Mouse (Mus musculus) olfactory bulb, adult 2 months (tissue): ENCODE results near the gene Ube2c. TPM values are rescaled to one million over a fixed set of nuclear protein-coding genes. Genes with fewer than 3 reads are reported as not detected.
A peak's percentile ranks its signal among the peaks of the same experiment; 100 is the strongest.

Experiments
- H3K27ac ChIP-seq: fragments of 200-500 bp; 2 replicates; pipeline ENCODE4 v1.5.1; 2012; ENCODE audit warnings: low read depth, low read length; ENCODE audit not compliant: insufficient read depth
- H3K4me1 ChIP-seq: fragments of 200-500 bp; 2 replicates; pipeline ENCODE4 v1.6.1; 2012; ENCODE audit warnings: low read length; ENCODE audit not compliant: control insufficient read depth, insufficient read depth
- H3K4me3 ChIP-seq: fragments of 200-500 bp; 2 replicates; pipeline ENCODE4 v1.5.1; 2012; ENCODE audit warnings: mild to moderate bottlenecking, low read depth, low read length, moderate library complexity; ENCODE audit not compliant: insufficient read depth
- CTCF ChIP-seq: fragments of 200-500 bp; IDR thresholded peaks from 2 replicates; pipeline ENCODE4 v1.5.1; 2012; ENCODE audit warnings: low read depth, mild to moderate bottlenecking, low read length, moderate library complexity; ENCODE audit not compliant: insufficient read depth
- POLR2A ChIP-seq: fragments of 200-500 bp; IDR thresholded peaks from 2 replicates; pipeline ENCODE4 v1.6.1; 2012; ENCODE audit warnings: mild to moderate bottlenecking, low read depth, low read length, moderate library complexity; ENCODE audit not compliant: insufficient read depth
- WGBS: fragments of 180-500 bp; shearing (Covaris S2); methylation state at CpG from one replicate; pipeline ENCODE4 v1.1.7; 2018; 5-methylcytosine and 5-hydroxymethylcytosine counted together
- polyA plus RNA-seq: library from polyadenylated mRNA; stranded (reverse); fragments of >200 nt; gene quantifications from 2 replicates; pipeline ENCODE4 v1.2.4, GENCODE M21; 2012; ENCODE audit warnings: low replicate concordance; ENCODE audit not compliant: missing spikeins, insufficient read depth, insufficient read length

Ube2c gene
- polyA plus RNA-seq, 1 experiment = not detected

DNA sequence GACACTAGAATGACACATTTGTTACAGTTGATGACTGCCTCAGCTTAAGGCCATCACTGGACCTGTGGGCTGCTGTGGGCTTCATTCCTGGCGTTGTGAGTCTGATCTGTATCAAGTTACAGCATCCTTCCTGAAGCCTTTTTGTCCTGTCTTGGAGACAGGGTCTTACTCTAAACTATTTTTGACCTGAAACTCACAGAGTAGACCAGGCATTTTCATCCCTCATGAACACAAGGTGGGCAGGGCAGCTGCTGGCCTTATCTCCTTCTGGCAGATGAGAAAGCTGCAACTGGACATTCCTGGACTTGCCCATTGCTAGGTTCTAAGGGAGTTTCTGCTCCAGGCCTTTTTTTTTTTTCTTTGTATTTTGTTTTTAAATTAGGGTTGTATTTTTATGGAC, 11.0 kb upstream of the Ube2c start:
- TF ChIP-seq CTCF = no peak
- no peak for TF ChIP-seq POLR2A
- Histone ChIP-seq H3K4me3 (no peak overlapping the region), H3K4me1 (no peaks in the 10 kb centered on the region), H3K27ac (no peak overlapping the region)
- 82% methylated on average over 1 of the region's 1 CpGs for WGBS

DNA sequence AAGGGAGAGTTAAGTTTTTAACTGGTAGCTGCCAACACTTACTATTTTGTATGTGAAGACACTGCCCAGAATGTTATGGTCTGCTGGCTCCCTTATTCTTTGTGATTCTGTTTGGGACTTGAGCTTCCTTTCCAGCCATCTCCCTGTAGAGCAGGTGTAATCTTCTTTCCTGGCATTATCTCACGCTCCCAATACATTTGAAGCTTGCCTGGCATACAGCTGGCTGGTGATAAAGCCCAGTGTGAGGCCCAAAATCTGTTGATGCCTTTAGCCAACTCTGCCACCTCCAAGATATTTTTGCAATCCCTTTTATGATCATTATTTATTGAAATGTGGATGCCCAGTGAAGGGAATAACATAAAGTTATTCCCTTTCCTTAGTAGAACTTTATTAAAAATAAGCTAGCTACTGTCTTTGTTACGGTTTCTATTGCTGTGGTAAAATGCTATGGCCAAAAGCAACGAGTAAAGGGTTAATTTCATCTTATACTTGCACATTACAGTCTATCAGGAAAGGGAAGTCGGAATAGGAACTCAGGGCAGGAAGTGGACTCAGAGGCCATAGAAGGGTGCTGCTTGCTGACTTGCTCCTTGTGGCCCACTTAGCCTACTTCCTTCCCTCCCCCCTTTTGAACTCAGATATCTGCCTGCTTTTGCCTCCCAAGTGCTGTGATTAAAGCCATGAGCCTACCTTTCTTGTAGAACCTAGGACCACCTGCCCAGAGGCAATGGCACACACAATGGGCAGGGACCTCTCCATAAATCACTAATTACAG, 9.5 kb upstream of the Ube2c start:
- WGBS = 88% methylated on average over 4 of the region's 4 CpGs
- H3K4me1 ChIP-seq = no peaks in the 10 kb centered on the region
- TF ChIP-seq CTCF (no peak), POLR2A (no peak)
- no peak overlapping the region for H3K4me3 ChIP-seq
- H3K27ac ChIP-seq = no peak overlapping the region

GRCm38 (mm10) chr2:164761502-164761901, 8.2 kb upstream of the Ube2c start:
- no peaks in the 10 kb centered on the region for H3K4me1 ChIP-seq
- H3K27ac ChIP-seq = no peak overlapping the region
- no peak overlapping the region for H3K4me3 ChIP-seq
- 92% methylated on average over 2 of the region's 2 CpGs for WGBS
- TF ChIP-seq POLR2A (no peak), CTCF (no peak)

DNA sequence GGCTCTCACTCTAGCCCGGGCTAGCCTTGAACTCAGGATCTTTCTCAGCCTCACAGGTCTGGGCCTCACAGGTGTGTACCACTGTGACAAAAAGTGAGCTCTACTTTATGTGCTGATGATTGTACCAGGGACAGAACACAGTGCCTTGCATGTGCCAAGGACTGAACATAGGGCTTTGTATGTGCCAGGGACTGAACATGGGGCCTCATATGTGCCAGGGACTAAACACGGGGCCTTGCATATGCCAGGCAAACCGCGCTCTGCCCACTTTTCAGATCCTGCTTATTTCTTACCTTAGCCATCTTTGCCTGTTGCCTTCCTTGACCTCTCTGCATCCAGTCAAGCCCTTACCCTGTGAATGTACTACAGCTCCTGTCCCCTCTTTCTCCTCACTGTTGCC, 7.7 kb upstream of the Ube2c start:
- 98% methylated on average over 4 of the region's 4 CpGs for WGBS
- Histone ChIP-seq H3K4me3 (no peak overlapping the region), H3K27ac (no peak overlapping the region), H3K4me1 (no peaks in the 10 kb centered on the region)
- TF ChIP-seq CTCF (no peak), POLR2A (no peak)

- no peak overlapping the region for H3K27ac ChIP-seq
- H3K4me3 ChIP-seq = no peak overlapping the region
- no peaks in the 10 kb centered on the region for H3K4me1 ChIP-seq
- TF ChIP-seq POLR2A = no peak
- no peak for TF ChIP-seq CTCF
- WGBS = 87% methylated on average over 7 of the region's 7 CpGs
Measured at GRCm38 (mm10) chr2:164762593-164762992, 7.1 kb upstream of the Ube2c start.

DNA sequence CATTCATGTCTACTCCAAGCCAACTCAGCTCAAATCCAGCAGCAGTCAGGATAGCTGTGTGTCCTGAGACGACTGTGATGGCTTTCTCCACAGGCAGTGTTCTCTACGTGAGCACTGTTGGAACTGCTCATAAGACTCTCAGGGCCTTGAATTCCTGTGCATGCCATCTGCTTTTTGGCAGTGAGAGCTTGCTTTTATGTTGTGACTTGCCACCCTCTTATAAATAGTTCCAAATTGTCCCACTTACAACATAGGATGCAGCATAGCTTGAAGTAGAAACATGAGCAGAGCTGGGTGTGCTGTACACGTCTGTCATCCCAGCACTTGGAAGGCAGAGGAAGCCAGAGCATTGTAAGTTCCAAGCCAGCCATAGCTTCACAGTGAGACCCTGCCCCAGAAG, 3.9 kb upstream of the Ube2c start:
- 72% methylated on average over 3 of the region's 3 CpGs for WGBS
- TF ChIP-seq POLR2A (no peak), CTCF (no peak)
- H3K27ac ChIP-seq = no peak overlapping the region

DNA sequence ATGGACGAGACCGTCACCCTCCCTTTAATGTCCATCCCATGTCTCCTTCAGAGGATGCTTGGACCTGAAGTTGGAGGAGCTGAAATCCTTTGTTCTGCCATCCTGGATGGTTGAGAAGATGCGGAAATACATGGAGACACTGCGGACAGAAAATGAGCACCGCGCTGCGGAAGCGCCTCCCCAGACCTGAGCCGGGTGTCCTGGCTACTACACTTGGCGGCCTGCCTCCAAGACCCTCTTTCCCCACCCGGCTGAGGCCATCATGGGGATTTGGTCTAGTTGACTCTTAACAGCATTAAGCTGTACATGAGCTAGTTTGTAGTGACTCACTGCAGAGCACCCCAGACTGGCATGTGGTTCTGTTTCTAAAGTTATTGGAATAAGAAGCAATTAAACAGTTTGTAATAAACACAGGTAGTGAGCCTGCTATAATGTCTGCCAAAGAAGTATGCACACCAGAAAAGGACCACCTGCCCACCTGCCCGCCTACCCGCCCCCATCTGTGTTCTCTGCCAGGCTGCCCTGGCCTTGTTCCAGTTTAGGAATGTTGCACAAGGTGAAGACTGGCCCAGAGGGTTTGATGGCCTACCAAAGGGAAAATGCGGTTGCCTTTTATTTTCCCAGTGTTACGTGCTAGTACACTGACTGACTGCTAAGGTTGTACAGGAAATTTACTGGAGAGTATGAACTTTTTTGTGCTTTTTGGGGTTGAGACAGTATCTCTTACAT, 1.7 kb upstream of the Ube2c start:
- TF ChIP-seq POLR2A (no peak), CTCF (no peak)
- Histone ChIP-seq H3K27ac (no peak overlapping the region), H3K4me1 (peaks cover 3% of the 10 kb centered on the region; the same call in 1 of the 2 replicates), H3K4me3 (no peak overlapping the region)
- WGBS = 91% methylated on average over 15 of the region's 15 CpGs

More for the DNA sequence above, 3.9 kb upstream of the Ube2c start:
- no peak overlapping the region for H3K4me3 ChIP-seq
- H3K4me1 ChIP-seq = peaks cover 3% of the 10 kb centered on the region; the same call in 1 of the 2 replicates

GRCm38 (mm10) chr2:164770279-164770678, 581 bp downstream of the Ube2c start:
- no peak overlapping the region for H3K27ac ChIP-seq
- WGBS = 2% methylated on average over 15 of the region's 15 CpGs
- H3K4me1 ChIP-seq = peaks cover 3% of the 10 kb centered on the region; the same call in 1 of the 2 replicates
- peak overlapping the region; percentile 52; the same call in 1 of the 2 replicates for H3K4me3 ChIP-seq
- TF ChIP-seq POLR2A (no peak), CTCF (no peak)

GRCm38 (mm10) chr2:164771123-164771522, 1.4 kb downstream of the Ube2c start:
- WGBS = 66% methylated on average over 8 of the region's 8 CpGs
- H3K27ac ChIP-seq = no peak overlapping the region
- TF ChIP-seq POLR2A (no peak), CTCF (no peak)
- H3K4me3 ChIP-seq = no peak overlapping the region
- peaks cover 3% of the 10 kb centered on the region; the same call in 1 of the 2 replicates for H3K4me1 ChIP-seq
